Mouse (Mus musculus): Measurements from ENCODE around the gene Lmo1. TPM values are rescaled to one million over a fixed set of nuclear protein-coding genes. Genes with fewer than 3 reads are reported as not detected.

The Lmo1 gene
- total RNA-seq, 1 experiment from 2014 or later = 7.5 TPM

GRCm38 (mm10) chr7:109175670-109176625, 941 bp upstream of the Lmo1 start:
- ATAC-seq (replicated peaks; ENCODE audit: low read depth, poor library complexity, severe bottlenecking) = 0 out of 2 replicates have a peak, but pooled peaks have one; percentile 16

- ATAC-seq (replicated peaks; ENCODE audit: low read depth, poor library complexity, severe bottlenecking) = peak; percentile 63
Measured at GRCm38 (mm10) chr7:109174337-109174948, 564 bp downstream of the Lmo1 start.

GRCm38 (mm10) chr7:109171874-109172273, 3.1 kb downstream of the Lmo1 start:
- no peak for ATAC-seq (replicated peaks; ENCODE audit: low read depth, poor library complexity, severe bottlenecking)

- peak; percentile 82 for ATAC-seq (replicated peaks; ENCODE audit: low read depth, poor library complexity, severe bottlenecking)
Measured at GRCm38 (mm10) chr7:109170441-109170820, 4.6 kb downstream of the Lmo1 start.

- ATAC-seq (replicated peaks; ENCODE audit: low read depth, poor library complexity, severe bottlenecking) = no peak
Measured at GRCm38 (mm10) chr7:109169505-109170440, 5.2 kb downstream of the Lmo1 start.

- no peak for ATAC-seq (replicated peaks; ENCODE audit: low read depth, poor library complexity, severe bottlenecking)
Measured at GRCm38 (mm10) chr7:109168716-109169115, 6.3 kb downstream of the Lmo1 start.

- ATAC-seq (replicated peaks; ENCODE audit: low read depth, poor library complexity, severe bottlenecking) = no peak
Measured at GRCm38 (mm10) chr7:109165931-109166585, 8.9 kb downstream of the Lmo1 start.

- ATAC-seq (replicated peaks; ENCODE audit: low read depth, poor library complexity, severe bottlenecking) = no peak
Measured at GRCm38 (mm10) chr7:109154331-109154730, 20.7 kb downstream of the Lmo1 start.

- ATAC-seq (replicated peaks; ENCODE audit: low read depth, poor library complexity, severe bottlenecking) = no peak
Measured at GRCm38 (mm10) chr7:109153538-109153937, 21.5 kb downstream of the Lmo1 start.

GRCm38 (mm10) chr7:109151088-109151487, 23.9 kb downstream of the Lmo1 start:
- no peak for ATAC-seq (replicated peaks; ENCODE audit: low read depth, poor library complexity, severe bottlenecking)

GRCm38 (mm10) chr7:109145211-109145610, 29.8 kb downstream of the Lmo1 start:
- ATAC-seq (replicated peaks; ENCODE audit: low read depth, poor library complexity, severe bottlenecking) = no peak

GRCm38 (mm10) chr7:109144705-109145104, 30.3 kb downstream of the Lmo1 start:
- no peak for ATAC-seq (replicated peaks; ENCODE audit: low read depth, poor library complexity, severe bottlenecking)

GRCm38 (mm10) chr7:109142564-109142963, 32.4 kb downstream of the Lmo1 start:
- no peak for ATAC-seq (replicated peaks; ENCODE audit: low read depth, poor library complexity, severe bottlenecking)

- no peak for ATAC-seq (replicated peaks; ENCODE audit: low read depth, poor library complexity, severe bottlenecking)
Measured at GRCm38 (mm10) chr7:109141753-109142152, 33.3 kb downstream of the Lmo1 start.

- ATAC-seq (replicated peaks; ENCODE audit: low read depth, poor library complexity, severe bottlenecking) = no peak
Measured at GRCm38 (mm10) chr7:109141054-109141453, 34.0 kb downstream of the Lmo1 start.

GRCm38 (mm10) chr7:109139405-109139804, 35.6 kb downstream of the Lmo1 start:
- peak; percentile 98 for ATAC-seq (replicated peaks; ENCODE audit: low read depth, poor library complexity, severe bottlenecking)

- no peak for ATAC-seq (replicated peaks; ENCODE audit: low read depth, poor library complexity, severe bottlenecking)
Measured at GRCm38 (mm10) chr7:109137441-109137840, 37.6 kb downstream of the Lmo1 start.

GRCm38 (mm10) chr7:109131565-109131964, 43.4 kb downstream of the Lmo1 start:
- ATAC-seq (replicated peaks; ENCODE audit: low read depth, poor library complexity, severe bottlenecking) = peak; percentile 53

- no peak for ATAC-seq (replicated peaks; ENCODE audit: low read depth, poor library complexity, severe bottlenecking)
Measured at GRCm38 (mm10) chr7:109129946-109130686, 44.9 kb downstream of the Lmo1 start.

Data from common myeloid progenitor, adult 5-6 weeks (primary cell).